Mouse (Mus musculus) heart, adult 9 months (tissue): ENCODE data around the gene Arhgef33.
"Not testable (repeated sequence)": the region's sequence is repeated elsewhere in the genome, so short reads cannot be mapped to it uniquely, and the experiment has no call there.

ENCODE experiments used
- DNase-seq, 2 experiments: peaks; one replicate each; pipeline ENCODE4 v3.0.0; 2022; ENCODE audit warnings: low spot score in 2 of 2

Gene Arhgef33

DNA sequence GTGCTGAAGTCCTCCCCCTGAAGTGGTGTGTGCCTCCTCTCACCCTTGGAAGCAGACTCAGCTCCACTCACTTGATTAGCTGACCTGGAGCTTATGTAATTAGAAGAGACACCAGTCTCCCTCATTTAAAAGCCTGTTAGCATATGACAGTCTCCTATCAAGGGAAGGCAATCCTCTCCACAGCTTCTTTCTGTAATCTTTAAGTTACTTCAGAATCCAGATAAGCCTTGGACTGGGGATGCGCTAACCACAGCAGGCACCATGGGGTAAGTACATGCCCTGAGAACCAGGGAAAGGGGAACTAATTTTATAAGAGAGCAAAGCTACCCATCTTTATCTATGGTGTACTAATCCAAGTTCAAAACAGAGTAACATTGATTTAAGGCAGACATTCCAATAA lies at the start of gene Arhgef33:
Arhgef33 (plus strand) TSS at position 157 of the 400 bp plus-strand sequence.
- DNase-seq, result no peak

DNA sequence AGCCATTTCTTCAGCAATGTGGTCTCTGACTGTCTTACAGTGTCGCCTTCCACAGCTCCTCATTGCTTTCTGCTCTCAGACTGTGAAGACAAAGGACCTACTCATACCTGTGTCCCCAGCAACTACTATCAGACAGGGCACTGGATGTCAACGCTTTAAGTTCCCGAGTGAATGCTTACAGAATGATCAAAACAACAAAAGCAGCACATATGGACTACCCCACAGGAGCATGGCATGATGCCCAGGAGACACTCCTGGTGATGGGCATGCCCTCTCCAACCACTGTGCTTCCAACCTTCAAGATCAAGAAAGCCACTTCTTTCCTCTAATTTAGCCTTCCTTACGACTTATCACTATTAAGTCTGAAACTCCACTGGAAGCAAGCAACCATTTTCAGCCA lies 40.1 kb upstream of the Arhgef33 start:
- DNase-seq, result no peak

DNA sequence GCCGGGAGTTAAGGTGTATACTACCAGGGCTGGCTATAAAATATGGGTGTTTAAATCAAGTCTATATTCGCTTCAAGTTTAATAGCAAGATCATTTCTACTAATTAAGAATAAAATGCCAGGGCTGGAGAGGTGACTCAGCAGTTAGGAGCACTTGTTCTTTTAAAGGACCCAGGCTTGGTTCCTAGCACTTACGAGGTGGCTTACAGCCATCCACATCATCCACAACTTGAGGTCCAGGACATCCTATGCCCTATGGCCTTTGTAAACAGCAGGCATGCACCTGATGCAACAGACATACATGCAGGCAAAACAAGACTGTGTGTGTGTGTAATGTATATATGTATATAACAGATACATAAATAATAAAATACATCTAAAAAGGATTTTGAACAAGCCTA lies 39.1 kb upstream of the Arhgef33 start:
- DNase-seq, result no peak

DNA sequence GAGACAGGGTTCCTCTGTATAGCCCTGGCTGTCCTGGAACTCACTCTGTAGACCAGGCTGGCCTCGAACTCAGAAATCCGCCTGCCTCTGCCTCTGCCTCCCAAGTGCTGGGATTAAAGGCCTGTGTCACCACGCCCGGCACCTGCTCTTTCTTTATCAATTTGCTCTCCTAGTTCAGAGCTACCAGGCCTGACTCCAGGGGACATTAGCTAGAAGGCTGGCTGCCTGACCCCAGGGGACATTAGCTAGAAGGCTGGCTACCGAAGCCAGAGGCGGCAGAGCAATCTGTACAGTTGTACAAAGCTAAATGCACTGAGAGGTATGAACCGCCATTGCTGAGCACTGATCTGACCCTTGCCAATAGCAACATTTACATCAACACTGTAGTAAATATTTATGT lies 36.6 kb upstream of the Arhgef33 start:
- not testable (repeated sequence) for DNase-seq

DNA sequence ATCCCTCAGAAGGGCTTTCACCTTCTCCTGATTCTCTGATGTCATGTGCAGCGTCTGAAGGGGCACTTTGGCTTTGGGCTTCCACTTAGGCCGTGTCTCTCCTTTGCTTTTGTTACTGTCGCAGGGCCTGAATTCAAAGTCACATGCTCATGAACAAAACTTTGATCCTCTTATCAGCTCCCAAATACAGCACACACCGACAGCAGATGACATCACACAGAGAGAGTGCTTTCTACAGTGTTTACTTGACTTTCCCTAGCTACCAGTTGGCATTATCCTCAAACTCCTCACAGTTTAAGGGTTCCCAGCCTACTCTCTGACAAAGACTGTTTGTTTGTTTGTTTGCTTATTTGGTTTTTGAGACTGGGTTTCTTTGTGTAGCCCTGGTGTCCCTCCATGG lies 29.0 kb upstream of the Arhgef33 start:
- DNase-seq, result no peak

DNA sequence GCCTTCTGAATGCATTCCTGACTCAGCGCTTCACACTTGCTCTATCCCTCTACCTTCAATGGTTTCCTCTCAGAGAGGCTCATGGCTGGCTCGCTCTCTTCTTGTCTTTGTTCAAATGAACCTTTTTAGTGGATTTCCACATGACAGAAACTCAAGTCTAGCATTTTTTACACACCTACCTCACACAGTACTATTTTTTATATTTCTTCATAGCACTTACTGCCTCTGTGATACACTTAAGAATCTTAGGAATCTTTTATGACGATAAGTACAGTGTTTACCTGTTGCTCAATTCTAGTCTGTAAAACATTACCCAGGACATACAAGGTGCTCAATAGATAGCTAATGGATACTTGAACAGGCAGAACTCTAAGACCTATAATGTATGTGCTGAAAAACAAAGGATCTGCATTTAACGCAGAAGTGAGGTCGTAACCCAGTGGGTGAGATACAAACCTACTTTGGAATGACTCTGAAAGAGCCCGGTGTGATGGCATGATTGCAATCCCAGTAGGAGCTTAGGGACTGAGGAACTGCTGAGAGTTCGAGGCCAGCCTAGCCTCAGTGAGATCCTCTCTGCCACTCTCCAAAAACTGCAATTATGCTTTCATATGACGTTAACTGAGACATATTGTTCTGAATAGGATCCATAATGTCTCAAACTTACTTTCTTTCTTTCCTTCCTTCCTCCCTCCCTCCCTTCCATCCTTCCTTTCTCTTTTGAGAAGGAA lies 27.7 kb upstream of the Arhgef33 start:
- no peak for DNase-seq

DNA sequence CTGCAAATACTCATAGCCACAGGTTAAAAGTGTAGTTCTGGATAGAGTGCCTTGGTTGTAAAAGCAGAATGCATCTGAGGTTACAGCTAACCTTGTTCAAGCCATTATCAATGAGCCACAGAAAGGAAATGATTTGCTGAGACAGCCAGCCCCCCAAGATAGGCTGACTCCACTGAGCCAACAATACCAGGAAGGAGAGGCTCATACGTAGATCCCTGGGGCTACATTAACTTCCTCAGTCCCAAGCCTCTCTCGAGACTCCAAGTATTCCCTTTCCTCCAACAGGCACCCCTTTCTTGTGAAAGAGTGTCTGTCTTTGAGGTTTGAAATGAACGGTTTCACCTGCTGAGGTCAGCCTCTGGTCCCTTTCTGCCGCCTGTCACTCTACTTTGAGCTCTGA lies 22.8 kb upstream of the Arhgef33 start:
- peak in 1 of 2 experiments; percentile 26 for DNase-seq

DNA sequence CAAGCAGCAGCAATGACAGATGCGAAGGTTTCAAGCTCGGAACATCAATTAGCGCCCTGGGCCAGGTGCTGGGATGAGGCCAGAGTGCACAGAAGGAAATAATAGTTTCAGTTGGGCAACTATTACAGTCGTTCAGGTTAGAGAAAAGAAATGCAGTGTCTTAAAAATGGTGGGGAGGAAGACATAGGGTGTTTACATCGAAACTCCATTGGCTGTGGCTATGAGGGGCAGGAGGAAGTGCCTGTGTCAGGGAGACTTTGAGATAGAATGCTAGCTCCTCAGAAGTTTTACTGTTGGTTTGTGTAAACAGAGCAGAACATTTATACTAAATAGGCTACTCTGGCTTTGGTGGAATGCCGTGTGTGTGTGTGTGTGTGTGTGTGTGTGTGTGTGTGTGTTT lies 19.2 kb upstream of the Arhgef33 start:
- DNase-seq, result no peak

DNA sequence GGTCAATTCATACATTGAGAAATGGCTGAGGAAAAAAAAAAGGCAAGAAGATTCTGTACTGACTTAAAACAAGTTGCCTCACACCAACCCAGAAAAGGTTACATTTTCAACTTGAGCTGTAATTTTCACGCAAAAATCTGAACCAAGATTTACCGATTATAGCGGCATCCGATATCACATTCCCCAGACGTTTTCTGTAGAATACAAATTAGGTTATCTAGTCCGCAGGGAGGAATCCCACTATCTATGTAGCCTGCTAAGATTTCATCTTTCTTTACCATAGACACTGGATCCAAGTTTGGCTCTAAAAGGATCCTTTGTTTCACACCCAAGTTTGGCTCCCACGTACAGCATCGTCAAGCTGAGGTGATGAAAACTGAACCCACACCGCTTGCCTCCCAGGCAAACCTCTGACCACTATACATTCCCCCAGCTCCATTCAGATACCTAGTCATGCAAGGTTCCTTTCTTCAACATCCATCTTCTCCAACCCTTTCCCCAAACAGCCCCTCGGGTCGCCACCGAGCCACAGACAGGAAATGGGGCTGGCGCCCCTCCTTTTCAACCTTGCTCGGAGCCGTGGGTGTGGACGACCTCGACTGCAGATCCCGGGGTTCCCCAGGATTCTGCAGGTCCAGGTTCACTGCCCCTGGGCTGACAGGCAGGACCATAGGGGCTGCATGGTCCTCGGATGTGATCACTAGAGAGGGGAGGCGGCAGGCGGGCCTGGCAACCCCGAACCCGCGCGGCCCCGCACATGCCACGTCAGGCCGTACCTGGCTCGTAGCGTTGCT lies 17.7 kb upstream of the Arhgef33 start:
- no peak for DNase-seq

DNA sequence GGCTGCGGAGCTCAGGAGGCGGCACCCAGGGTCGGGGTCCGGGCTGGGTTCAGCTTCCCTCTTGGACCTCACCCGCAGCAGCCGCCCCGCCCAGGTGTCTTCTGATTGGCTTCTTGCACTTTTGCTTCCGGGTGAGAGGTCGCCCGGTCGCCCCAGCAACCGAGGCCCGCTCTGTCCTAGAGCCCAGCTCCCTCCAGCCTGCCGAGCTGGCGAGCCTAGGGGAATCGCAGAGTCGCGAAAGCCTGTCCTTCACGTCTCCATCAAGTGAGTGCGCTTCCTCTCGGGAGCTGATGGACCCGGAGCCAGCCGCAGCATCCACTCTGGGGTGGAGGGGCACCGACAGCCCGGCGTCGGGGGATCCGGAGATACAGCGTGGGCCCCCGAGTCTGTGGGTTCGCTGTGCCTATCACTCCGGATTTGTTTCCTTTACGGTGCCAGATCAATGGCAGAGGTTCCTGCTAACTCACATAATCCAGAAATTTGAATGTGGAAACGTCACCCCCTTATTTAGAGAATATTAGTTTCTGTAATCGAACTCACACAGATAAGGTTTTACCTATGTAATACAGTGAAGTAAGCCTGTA lies 17.0 kb upstream of the Arhgef33 start, which contains the start of the genes Morn2 and Dhx57:
Morn2 (plus strand) TSS at position 130 of the 584 bp plus-strand sequence.
Dhx57 (minus strand) TSS at position 403 of the 584 bp plus-strand sequence.
- peak; percentile 96 for DNase-seq

DNA sequence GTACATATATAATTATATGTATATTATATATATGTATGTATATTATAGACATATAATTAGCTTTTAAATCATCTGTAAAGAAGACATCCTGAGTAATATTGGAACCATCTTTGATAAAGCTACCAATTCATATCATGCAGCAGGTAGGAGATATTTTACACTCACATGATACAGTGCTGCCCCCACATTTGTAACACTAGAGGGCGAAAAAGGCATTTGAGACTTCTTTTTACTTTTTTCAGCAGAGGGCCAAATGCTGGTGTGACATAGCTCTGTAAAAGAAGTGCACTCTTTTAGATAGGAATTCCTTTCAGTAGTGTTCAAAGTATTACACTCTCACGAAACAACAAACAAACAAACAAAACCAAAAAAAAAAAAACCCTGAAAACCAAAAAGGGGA lies 16.1 kb upstream of the Arhgef33 start:
- peak; percentile 13 to 36 for DNase-seq

DNA sequence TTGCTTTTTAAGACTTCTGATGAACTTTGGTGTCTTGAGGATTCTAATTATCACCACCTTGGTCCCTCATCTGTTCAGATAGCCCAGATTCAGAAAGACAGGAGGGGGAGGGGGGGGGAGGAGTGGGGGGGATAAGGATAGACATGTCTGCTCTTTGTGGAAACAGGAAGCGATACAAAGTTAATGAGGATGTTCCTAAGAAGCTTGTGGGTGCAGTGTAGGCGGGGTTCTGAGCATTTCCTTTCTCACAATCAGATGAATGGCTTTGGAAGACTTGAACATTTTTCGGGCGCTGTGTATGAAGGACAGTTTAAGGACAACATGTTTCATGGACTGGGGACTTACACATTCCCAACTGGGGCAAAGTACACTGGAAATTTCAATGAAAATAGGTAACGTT lies 11.9 kb upstream of the Arhgef33 start:
- DNase-seq, result no peak

DNA sequence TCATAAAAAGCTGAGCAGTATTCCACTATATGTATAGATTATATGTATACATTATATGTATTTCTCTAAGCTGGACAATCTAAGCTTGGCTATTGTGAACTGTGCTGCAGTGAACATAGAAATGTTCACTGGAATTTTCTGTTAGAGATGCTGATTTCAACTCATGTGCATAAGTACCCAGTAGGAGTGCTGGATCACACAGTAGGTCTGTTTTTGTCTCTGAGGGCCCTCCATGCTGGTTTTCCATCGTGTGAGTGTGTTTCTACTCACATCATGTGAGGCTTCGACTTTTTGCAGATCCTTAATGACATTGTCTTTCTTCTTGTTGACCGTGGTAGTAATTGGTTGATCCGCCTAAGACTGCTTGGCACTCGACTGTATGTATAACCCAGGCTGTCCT lies 8.4 kb upstream of the Arhgef33 start:
- no peak for DNase-seq

DNA sequence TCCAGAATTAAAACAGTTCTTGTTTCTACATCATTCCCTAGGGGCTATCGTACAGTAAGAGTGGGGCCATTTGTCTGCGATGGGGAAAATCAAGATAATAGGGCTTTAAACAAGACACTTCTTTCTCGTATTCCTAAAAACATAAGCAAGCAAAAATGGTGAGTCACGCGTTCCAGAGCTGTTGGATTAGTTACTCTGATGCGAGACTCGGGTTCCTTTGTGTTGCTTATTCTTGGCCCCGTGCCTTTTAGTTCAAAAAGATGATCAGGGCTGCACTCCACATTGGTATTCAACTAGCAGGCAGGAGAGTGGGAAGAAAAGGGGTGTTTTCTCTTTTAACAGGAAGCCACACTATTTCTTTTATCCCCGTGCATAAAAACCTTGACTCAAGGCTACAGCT lies 4.6 kb downstream of the Arhgef33 start:
- no peak for DNase-seq

DNA sequence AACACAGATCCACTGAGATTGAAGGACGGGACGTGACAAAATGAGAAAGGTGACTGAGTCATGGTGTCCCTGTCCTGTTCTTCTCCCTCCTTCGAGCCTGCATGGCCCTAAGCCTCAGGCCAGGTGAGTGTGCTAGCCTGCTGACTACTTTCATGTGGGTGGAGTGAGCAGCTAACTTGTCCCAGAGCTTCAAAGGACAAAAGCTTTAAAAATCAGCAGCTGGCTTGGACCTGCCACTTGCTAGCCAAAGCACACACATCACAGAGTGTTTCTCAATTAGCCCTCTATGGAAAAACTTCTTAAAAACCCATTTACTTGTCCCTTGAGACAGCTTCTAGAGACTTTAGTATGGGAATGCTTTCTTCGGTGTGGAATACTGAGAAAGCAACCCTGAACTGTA lies 5.2 kb downstream of the Arhgef33 start:
- no peak for DNase-seq

DNA sequence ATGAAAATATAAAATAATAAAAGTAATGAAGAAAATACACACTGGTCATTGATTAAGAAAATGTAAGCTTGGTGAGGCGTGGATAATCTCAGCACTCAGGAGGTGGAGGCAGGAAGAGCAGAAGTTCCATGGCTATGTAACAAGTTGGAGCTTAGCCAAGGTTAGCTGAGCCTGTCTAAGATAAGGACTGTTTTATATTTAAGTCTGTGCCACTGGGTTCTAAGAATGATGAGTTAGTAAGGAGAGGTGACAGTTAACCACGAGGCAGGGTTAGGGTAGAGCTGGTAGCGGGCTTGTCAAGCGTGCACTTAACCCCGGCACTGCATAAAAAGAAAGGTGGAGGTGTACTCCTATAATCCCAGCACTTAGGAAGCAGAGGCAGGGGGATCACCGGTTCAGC lies 15.0 kb downstream of the Arhgef33 start:
- no peak for DNase-seq

DNA sequence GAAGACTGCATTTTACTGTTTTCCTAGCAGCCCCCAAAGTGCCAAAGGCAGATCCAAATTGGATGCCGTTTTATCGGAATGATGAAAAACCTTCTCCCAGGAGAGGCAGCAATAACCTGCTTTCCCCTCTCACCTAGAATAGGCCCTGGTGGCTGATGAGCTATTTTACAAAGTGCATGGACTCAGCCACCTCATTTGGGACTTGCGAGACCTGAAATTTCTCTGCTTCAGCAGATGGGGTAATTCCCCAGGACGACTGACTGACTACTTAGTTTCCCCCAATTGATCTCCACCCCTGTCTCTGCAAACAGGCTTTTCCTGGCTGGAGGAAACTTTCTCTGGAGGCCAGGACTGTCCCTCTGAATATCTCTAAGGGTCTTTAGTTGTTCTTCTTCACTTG lies 15.8 kb downstream of the Arhgef33 start:
- no peak for DNase-seq

DNA sequence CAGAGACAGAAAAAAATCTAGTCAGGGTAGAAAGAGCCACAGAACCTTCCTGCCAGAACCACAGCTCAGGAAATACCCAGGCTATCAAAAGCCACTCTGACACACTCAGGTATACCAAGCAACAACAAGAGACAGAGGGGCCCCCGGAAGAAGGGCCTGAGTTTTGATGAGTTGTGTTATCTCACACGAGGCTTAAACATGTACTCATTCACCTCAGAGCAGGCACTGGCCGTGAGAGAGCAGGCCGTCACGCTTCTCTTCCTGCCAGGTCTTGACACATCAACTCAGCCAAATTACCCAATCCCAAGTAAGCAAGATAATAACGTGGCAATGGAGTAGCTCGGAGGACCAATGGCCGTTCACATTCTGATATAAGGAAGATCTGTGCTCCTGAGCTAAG lies 16.5 kb downstream of the Arhgef33 start:
- no peak for DNase-seq

DNA sequence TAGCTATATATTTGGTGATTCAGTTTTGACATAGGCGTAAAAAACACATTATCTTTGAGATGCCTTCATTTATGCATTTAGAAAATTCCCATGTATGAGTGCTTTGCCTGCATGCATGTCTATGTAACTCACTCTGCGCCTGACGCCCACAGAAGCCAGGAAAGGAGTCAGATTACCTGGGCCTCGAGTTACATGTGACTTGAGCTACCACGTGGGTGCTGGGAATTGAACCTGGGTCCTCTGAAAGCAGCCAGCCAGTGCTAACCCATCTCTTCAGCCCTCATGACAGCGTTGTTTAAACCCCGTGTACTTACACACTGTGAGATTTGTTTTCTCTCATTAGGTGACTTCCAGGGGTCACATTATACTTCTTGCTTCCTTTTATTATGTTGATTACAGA lies 17.3 kb downstream of the Arhgef33 start:
- DNase-seq, result no peak

DNA sequence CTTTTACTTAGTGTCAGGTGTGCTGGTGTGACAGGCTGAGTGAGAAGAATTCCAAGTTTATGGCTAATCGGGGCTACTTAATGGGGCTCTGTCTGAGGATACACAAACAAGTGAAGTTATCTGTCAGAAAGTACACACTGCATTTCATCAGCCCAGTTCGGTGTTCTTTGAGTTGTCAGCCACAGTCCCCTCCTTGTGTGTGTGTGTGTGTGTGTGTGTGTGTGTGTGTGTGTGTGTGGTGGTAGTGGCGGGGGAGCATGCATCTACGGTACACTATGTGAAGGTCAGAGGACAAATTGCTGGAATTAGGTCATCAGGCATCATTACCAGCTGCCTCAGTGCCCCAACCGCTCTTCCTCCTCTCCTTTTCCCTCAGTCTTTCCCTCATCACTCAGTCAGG lies 18.2 kb downstream of the Arhgef33 start:
- DNase-seq, result no peak

DNA sequence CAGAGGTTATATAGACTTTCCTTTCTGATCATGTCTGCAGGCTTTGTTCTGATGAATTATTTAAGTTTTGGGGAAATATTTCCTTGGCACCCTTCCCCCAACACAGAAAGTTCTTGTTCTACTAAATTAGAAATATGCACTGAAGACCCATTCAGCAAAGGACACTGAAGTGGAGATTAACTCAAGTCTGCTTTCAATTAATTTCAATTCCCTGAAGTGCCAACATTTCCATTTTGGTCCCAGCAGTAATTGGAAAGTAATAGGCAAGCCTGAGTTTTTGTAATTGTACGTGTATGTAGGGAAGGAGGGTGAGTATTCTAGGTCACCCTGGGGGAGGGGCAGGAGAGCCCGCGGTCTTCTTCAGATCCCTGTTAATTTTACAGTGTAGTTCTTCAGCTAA lies 19.2 kb downstream of the Arhgef33 start:
- DNase-seq, result no peak

DNA sequence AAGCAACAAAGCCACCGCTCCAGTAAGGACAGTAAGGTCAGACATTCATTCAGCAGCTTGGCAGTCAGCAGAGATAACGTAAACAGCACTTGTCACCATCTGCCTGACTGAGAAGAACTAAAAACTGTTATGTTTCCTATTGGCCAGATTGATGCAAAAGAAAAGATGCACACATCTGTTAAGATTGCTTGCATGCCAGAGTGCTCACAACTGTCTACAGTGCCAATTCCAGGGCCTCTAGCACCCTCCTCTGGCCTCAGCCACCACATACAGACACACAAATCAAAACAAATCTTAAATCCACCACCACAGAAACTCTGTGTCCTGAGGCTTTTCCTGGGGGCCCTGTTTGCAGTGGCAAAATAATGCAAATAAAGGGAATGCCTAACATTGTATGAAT lies 25.2 kb downstream of the Arhgef33 start:
- no peak for DNase-seq

DNA sequence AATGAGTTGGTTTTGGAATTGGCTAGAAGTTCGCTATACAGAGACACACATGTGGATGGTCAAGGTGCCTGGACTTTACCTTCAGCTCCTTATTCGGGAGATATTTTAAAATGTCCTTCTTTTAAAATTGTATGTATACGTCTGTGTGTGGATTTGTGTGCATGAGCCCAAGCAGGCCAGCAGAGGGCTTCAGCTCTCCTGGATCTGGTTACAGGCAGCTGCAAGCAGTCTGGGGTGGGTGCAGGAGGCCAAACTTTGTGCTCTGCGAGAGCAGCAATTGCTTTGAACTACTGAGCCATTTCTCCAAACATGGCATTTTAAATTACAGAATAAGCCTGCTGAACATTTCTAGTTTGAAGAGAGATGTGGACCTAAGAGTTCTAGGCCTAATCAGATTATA lies 38.1 kb downstream of the Arhgef33 start:
- no peak for DNase-seq
